Mouse (Mus musculus) small intestine, adult 2 months (tissue): ENCODE measurements around the gene Trp53tg5.

Source experiments
- CTCF ChIP-seq: fragments of 200-500 bp; IDR thresholded peaks from 2 replicates; pipeline ENCODE4 v1.5.1; 2012; ENCODE audit warnings: low read depth, mild to moderate bottlenecking, control low read depth, inconsistent platforms, low read length, moderate library complexity, mixed read lengths; ENCODE audit not compliant: insufficient replicate concordance, insufficient read length; ENCODE audit errors: extremely low read depth
- POLR2A ChIP-seq: fragments of 200-500 bp; IDR thresholded peaks from 2 replicates; pipeline ENCODE4 v1.6.1; 2012; ENCODE audit warnings: low read depth, mild to moderate bottlenecking, control low read depth, inconsistent platforms, low read length, moderate library complexity

DNA sequence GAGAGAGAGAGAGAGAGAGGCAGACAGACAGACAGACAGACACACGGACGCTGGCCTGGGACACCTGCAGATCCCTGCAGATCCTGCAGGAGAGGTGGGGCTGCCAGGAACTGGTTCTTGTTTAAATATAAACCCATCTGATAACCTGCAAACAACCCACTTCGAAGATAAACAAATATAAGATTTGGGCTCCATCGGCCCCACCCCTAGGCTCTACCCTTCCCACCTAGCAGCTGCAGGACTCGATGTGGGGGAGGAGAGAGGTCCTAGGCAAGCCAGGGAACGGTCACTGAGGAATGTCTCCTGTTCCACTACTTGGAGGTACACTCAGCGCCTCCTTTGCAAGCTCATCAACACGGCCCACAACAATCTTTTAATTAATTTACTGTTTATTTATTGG is 35.3 kb downstream of the Trp53tg5 start:
- TF ChIP-seq CTCF (peak; percentile 14; the same call in 1 of the 2 replicates), POLR2A (no peak)
